Mouse (Mus musculus): Measurements from ENCODE around the gene Mycbpap. TPM values are rescaled to one million over a fixed set of nuclear protein-coding genes. Genes with fewer than 3 reads are reported as not detected.

Mycbpap gene
- total and polyA plus RNA-seq, 2 experiments from 2014 or later = 2.0 to 3.2 TPM

GRCm38 (mm10) chr11:94548041-94548784, 26.7 kb upstream of the Mycbpap start:
- no peak for TF ChIP-seq CTCF (IDR thresholded peaks at IDR 0.05)
- H3K9ac ChIP-seq (replicated peaks; ENCODE audit: low read length, poor library complexity, severe bottlenecking) = peak overlapping the region; percentile 69
- H3K36me3 ChIP-seq (ENCODE audit: insufficient read depth, low read length) = no peaks in the 10 kb centered on the region
- H3K4me2 ChIP-seq (ENCODE audit: low read depth, low read length, poor library complexity, severe bottlenecking) = peak overlapping the region; percentile 91
- peak; percentile 62 for ATAC-seq (ENCODE audit: low FRiP score)
- H3K27me3 ChIP-seq (ENCODE audit: insufficient read depth, low read length) = no peaks in the 10 kb centered on the region
- peak overlapping the region; percentile 53 for H3K4me3 ChIP-seq (ENCODE audit: low read depth, low read length)
- peak; percentile 61 for DNase-seq (ENCODE audit: low spot score)
- WGBS = 11% methylated on average over 24 of the region's 24 CpGs
- no peaks in the 10 kb centered on the region for H3K9me3 ChIP-seq (ENCODE audit: low read length)
- peak overlapping the region; percentile 82 for H3K27ac ChIP-seq (ENCODE audit: low read depth, low read length)
- no peaks in the 10 kb centered on the region; the same call in 1 of the 2 replicates for H3K4me1 ChIP-seq (ENCODE audit: insufficient read depth, low read length)

DNA sequence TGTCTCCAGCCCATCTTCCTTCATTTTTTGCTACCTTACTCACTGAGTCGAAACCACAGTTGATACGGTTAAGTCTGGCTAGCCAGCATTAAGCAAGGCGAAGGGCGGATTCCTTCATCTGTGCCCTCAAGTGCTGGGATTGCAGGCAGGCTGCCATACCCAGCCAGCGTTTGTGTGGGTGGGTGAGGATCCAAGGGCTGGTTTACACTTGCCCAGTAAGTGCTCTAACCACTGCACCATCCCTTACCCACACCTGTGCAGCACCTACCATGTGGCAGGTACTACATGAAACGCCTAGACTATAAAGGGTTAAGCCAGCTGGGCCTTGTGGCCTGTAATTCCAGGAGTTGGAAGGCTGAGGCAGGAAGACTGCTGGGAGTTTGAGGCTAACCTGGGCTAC, 25.7 kb upstream of the Mycbpap start:
- H3K27me3 ChIP-seq (ENCODE audit: insufficient read depth, low read length) = no peaks in the 10 kb centered on the region
- ATAC-seq (ENCODE audit: low FRiP score) (no peak), DNase-seq (ENCODE audit: low spot score) (no peak)
- TF ChIP-seq CTCF (IDR thresholded peaks at IDR 0.05) = no peak
- no peak overlapping the region for H3K27ac ChIP-seq (ENCODE audit: low read depth, low read length)
- no peak overlapping the region for H3K4me2 ChIP-seq (ENCODE audit: low read depth, low read length, poor library complexity, severe bottlenecking)
- H3K4me3 ChIP-seq (ENCODE audit: low read depth, low read length) = no peak overlapping the region
- peaks cover 4% of the 10 kb centered on the region; the same call in 1 of the 2 replicates for H3K36me3 ChIP-seq (ENCODE audit: insufficient read depth, low read length)
- H3K9me3 ChIP-seq (ENCODE audit: low read length) = no peaks in the 10 kb centered on the region
- 93% methylated on average over 6 of the region's 6 CpGs for WGBS
- H3K4me1 ChIP-seq (ENCODE audit: insufficient read depth, low read length) = no peaks in the 10 kb centered on the region; the same call in 1 of the 2 replicates
- no peak overlapping the region for H3K9ac ChIP-seq (replicated peaks; ENCODE audit: low read length, poor library complexity, severe bottlenecking)

- Histone ChIP-seq H3K27ac (ENCODE audit: low read depth, low read length) (no peak overlapping the region), H3K9me3 (ENCODE audit: low read length) (no peaks in the 10 kb centered on the region), H3K27me3 (ENCODE audit: insufficient read depth, low read length) (no peaks in the 10 kb centered on the region), H3K4me2 (ENCODE audit: low read depth, low read length, poor library complexity, severe bottlenecking) (no peak overlapping the region), H3K9ac (replicated peaks; ENCODE audit: low read length, poor library complexity, severe bottlenecking) (no peak overlapping the region), H3K4me3 (ENCODE audit: low read depth, low read length) (no peak overlapping the region), H3K4me1 (ENCODE audit: insufficient read depth, low read length) (no peaks in the 10 kb centered on the region; the same call in 1 of the 2 replicates), H3K36me3 (ENCODE audit: insufficient read depth, low read length) (peaks cover 4% of the 10 kb centered on the region; the same call in 1 of the 2 replicates)
- 99% methylated on average over 5 of the region's 5 CpGs for WGBS
- DNase-seq (ENCODE audit: low spot score) (no peak), ATAC-seq (ENCODE audit: low FRiP score) (no peak)
- TF ChIP-seq CTCF (IDR thresholded peaks at IDR 0.05) = no peak
Measured at GRCm38 (mm10) chr11:94546381-94546780, 24.8 kb upstream of the Mycbpap start.

DNA sequence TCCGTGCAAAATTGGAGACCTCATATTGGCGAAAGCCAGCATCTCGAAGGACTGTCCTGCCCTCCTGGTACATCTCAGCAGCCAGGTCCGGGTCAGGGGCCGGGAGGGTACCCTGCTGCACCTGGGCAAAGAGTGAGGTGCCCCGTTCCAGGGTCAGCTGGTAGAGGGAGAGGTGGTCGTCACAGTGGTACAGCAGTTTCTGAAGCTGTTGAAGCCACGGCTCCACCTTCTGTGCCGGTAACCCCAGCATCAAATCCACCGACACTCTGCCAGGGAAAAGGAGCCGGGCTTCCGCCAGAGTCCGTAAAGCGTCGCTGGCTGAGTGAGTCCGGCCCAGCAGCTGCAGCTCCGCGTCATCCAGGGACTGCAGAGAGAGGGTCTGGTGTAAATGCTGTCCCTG, 22.9 kb upstream of the Mycbpap start:
- no peaks in the 10 kb centered on the region for H3K9me3 ChIP-seq (ENCODE audit: low read length)
- H3K9ac ChIP-seq (replicated peaks; ENCODE audit: low read length, poor library complexity, severe bottlenecking) = no peak overlapping the region
- H3K4me2 ChIP-seq (ENCODE audit: low read depth, low read length, poor library complexity, severe bottlenecking) = peak overlapping the region; percentile 2; the same call in 1 of the 2 replicates
- no peak for DNase-seq (ENCODE audit: low spot score)
- no peak for TF ChIP-seq CTCF (IDR thresholded peaks at IDR 0.05)
- no peak overlapping the region for H3K4me3 ChIP-seq (ENCODE audit: low read depth, low read length)
- peaks cover 4% of the 10 kb centered on the region; the same call in 1 of the 2 replicates for H3K36me3 ChIP-seq (ENCODE audit: insufficient read depth, low read length)
- no peak overlapping the region for H3K27ac ChIP-seq (ENCODE audit: low read depth, low read length)
- no peaks in the 10 kb centered on the region; the same call in 1 of the 2 replicates for H3K4me1 ChIP-seq (ENCODE audit: insufficient read depth, low read length)
- 50% methylated on average over 18 of the region's 18 CpGs for WGBS
- no peaks in the 10 kb centered on the region for H3K27me3 ChIP-seq (ENCODE audit: insufficient read depth, low read length)
- ATAC-seq (ENCODE audit: low FRiP score) = no peak

- TF ChIP-seq CTCF (IDR thresholded peaks at IDR 0.05) = peak; percentile 88
- Histone ChIP-seq H3K4me1 (ENCODE audit: insufficient read depth, low read length) (no peaks in the 10 kb centered on the region; the same call in 1 of the 2 replicates), H3K9ac (replicated peaks; ENCODE audit: low read length, poor library complexity, severe bottlenecking) (no peak overlapping the region), H3K27me3 (ENCODE audit: insufficient read depth, low read length) (no peaks in the 10 kb centered on the region), H3K27ac (ENCODE audit: low read depth, low read length) (no peak overlapping the region), H3K36me3 (ENCODE audit: insufficient read depth, low read length) (peaks cover 4% of the 10 kb centered on the region; the same call in 1 of the 2 replicates), H3K4me2 (ENCODE audit: low read depth, low read length, poor library complexity, severe bottlenecking) (0 out of 2 replicates have a peak overlapping the region, but pooled peaks have one; percentile 2), H3K9me3 (ENCODE audit: low read length) (no peaks in the 10 kb centered on the region), H3K4me3 (ENCODE audit: low read depth, low read length) (no peak overlapping the region)
- ATAC-seq (ENCODE audit: low FRiP score) (no peak), DNase-seq (ENCODE audit: low spot score) (peak; percentile 94)
- 32% methylated on average over 9 of the region's 9 CpGs for WGBS
Measured at GRCm38 (mm10) chr11:94543932-94544331, 22.4 kb upstream of the Mycbpap start.

GRCm38 (mm10) chr11:94543344-94543743, 21.8 kb upstream of the Mycbpap start:
- Histone ChIP-seq H3K36me3 (ENCODE audit: insufficient read depth, low read length) (peaks cover 5% of the 10 kb centered on the region; the same call in 1 of the 2 replicates), H3K4me2 (ENCODE audit: low read depth, low read length, poor library complexity, severe bottlenecking) (no peak overlapping the region), H3K9me3 (ENCODE audit: low read length) (no peaks in the 10 kb centered on the region), H3K27ac (ENCODE audit: low read depth, low read length) (no peak overlapping the region), H3K4me3 (ENCODE audit: low read depth, low read length) (no peak overlapping the region), H3K9ac (replicated peaks; ENCODE audit: low read length, poor library complexity, severe bottlenecking) (no peak overlapping the region), H3K27me3 (ENCODE audit: insufficient read depth, low read length) (no peaks in the 10 kb centered on the region), H3K4me1 (ENCODE audit: insufficient read depth, low read length) (no peaks in the 10 kb centered on the region; the same call in 1 of the 2 replicates)
- WGBS = 76% methylated on average over 12 of the region's 12 CpGs
- no peak for ATAC-seq (ENCODE audit: low FRiP score)
- TF ChIP-seq CTCF (IDR thresholded peaks at IDR 0.05) = no peak
- DNase-seq (ENCODE audit: low spot score) = no peak
